Mouse (Mus musculus): Measurements from ENCODE around the gene Cfap61.

Cfap61 gene

GRCm38 (mm10) chr2:146255636-146256035 lies 321.1 kb downstream of the Cfap61 start:
- DNase-seq (ENCODE audit: low read depth in 1 of 2, low spot score in 2 of 2), result no peak

- DNase-seq (ENCODE audit: low read depth in 1 of 2, low spot score in 2 of 2), result no peak
These were observed 321.8 kb downstream of the Cfap61 start for GRCm38 (mm10) chr2:146256321-146256875.

- no peak for DNase-seq (ENCODE audit: low read depth in 1 of 2, low spot score in 2 of 2)
These were observed 322.5 kb downstream of the Cfap61 start for GRCm38 (mm10) chr2:146257037-146257436.

- no peak for DNase-seq (ENCODE audit: low read depth in 1 of 2, low spot score in 2 of 2)
These were observed 323.0 kb downstream of the Cfap61 start for GRCm38 (mm10) chr2:146257609-146258008.

GRCm38 (mm10) chr2:146258736-146259469 lies 324.3 kb downstream of the Cfap61 start:
- no peak for DNase-seq (ENCODE audit: low read depth in 1 of 2, low spot score in 2 of 2)

- no peak for DNase-seq (ENCODE audit: low read depth in 1 of 2, low spot score in 2 of 2)
These were observed 325.4 kb downstream of the Cfap61 start for GRCm38 (mm10) chr2:146259787-146260560.

GRCm38 (mm10) chr2:146261146-146261545 lies 326.6 kb downstream of the Cfap61 start:
- DNase-seq (ENCODE audit: low read depth in 1 of 2, low spot score in 2 of 2), result no peak

- DNase-seq (ENCODE audit: low read depth in 1 of 2, low spot score in 2 of 2), result no peak
These were observed 327.6 kb downstream of the Cfap61 start for GRCm38 (mm10) chr2:146262215-146262614.

- no peak for DNase-seq (ENCODE audit: low read depth in 1 of 2, low spot score in 2 of 2)
These were observed 328.4 kb downstream of the Cfap61 start for GRCm38 (mm10) chr2:146262966-146263365.
